Mouse (Mus musculus) common myeloid progenitor, adult 5-6 weeks (primary cell): ENCODE measurements around the gene Ppp4r3a. TPM values are rescaled to one million over a fixed set of nuclear protein-coding genes. Genes with fewer than 3 reads are reported as not detected.
A peak's percentile ranks its signal among the peaks of the same experiment; 100 is the strongest.

Source experiments
- ATAC-seq: replicated peaks from 2 replicates; pipeline ENCODE4 v1.8.0; 2016; ENCODE audit warnings: low read depth, mild to moderate bottlenecking, moderate TSS enrichment, inconsistent platforms; ENCODE audit not compliant: poor library complexity, severe bottlenecking
- total RNA-seq: library from RNA; stranded (forward); fragments of 200-1000, 187-1606 nt; gene quantifications from 2 replicates; pipeline ENCODE4 v1.2.3, GENCODE M21; 2017

Ppp4r3a gene
- total RNA-seq, 1 experiment from 2014 or later = 192 TPM

GRCm38 (mm10) chr12:100995607-100996377 is 87.7 kb downstream of the Ppp4r3a start:
- ATAC-seq = no peak

- ATAC-seq = no peak
These were observed 89.1 kb downstream of the Ppp4r3a start for GRCm38 (mm10) chr12:100994140-100995015.

- ATAC-seq = no peak
These were observed 90.4 kb downstream of the Ppp4r3a start for GRCm38 (mm10) chr12:100993146-100993545.

- ATAC-seq = no peak
These were observed 91.0 kb downstream of the Ppp4r3a start for GRCm38 (mm10) chr12:100992505-100992904.

GRCm38 (mm10) chr12:100991119-100991518 is 92.4 kb downstream of the Ppp4r3a start:
- no peak for ATAC-seq

GRCm38 (mm10) chr12:100990291-100990690 is 93.2 kb downstream of the Ppp4r3a start:
- ATAC-seq = no peak

GRCm38 (mm10) chr12:100989780-100990288 is 93.7 kb downstream of the Ppp4r3a start:
- peak; percentile 49 for ATAC-seq

Other genes starting within 250 kb of the Ppp4r3a start
- not detected in 2 replicates for gene Gpr68, start 175.5 kb downstream of the Ppp4r3a start, total RNA-seq
- 62.4 and 74.6 TPM in 2 replicates for gene Ccdc88c, start 54.6 kb downstream of the Ppp4r3a start, total RNA-seq